Mouse (Mus musculus) stomach, postnatal 0 days (tissue): ENCODE results near the gene Ttll6. TPM values are rescaled to one million over a fixed set of nuclear protein-coding genes. Genes with fewer than 3 reads are reported as not detected.

Experiments
- ATAC-seq: fragments of 200-750 bp; cut with Nextera tagmentation; 2 replicates; pipeline ENCODE4 v1.8.0; 2017; ENCODE audit not compliant: low FRiP score, low TSS enrichment
- DNase-seq: peaks from one replicate; pipeline ENCODE4 v3.0.0-alpha.2; 2016; ENCODE audit warnings: low spot score
- H3K27ac ChIP-seq: fragments of 300-500 bp; sonication (generic); replicated peaks from 2 replicates; pipeline ENCODE4 v1.5.1; 2014; ENCODE audit warnings: mild to moderate bottlenecking, control low read depth
- H3K27me3 ChIP-seq: fragments of 300-500 bp; sonication (generic); 2 replicates; pipeline ENCODE4 v1.6.1; 2014; ENCODE audit warnings: low read length; ENCODE audit not compliant: control insufficient read depth, insufficient read depth
- H3K36me3 ChIP-seq: fragments of 300-500 bp; sonication (generic); 2 replicates; pipeline ENCODE4 v1.6.1; 2014; ENCODE audit warnings: low read length, mixed read lengths; ENCODE audit not compliant: control insufficient read depth, insufficient read depth
- H3K4me1 ChIP-seq: fragments of 300-500 bp; sonication (generic); replicated peaks from 2 replicates; pipeline ENCODE4 v1.6.1; 2014; ENCODE audit warnings: antibody characterized with exemption; ENCODE audit not compliant: control insufficient read depth, insufficient read depth
- H3K4me2 ChIP-seq: fragments of 300-500 bp; sonication (generic); replicated peaks from 2 replicates; pipeline ENCODE4 v1.6.1; 2014; ENCODE audit warnings: low read depth, mild to moderate bottlenecking, control low read depth, moderate library complexity
- H3K4me3 ChIP-seq: fragments of 300-500 bp; sonication (generic); 2 replicates; pipeline ENCODE4 v1.5.1; 2014; ENCODE audit warnings: low read depth, low read length, control low read depth
- H3K9ac ChIP-seq: fragments of 300-500 bp; sonication (generic); 2 replicates; pipeline ENCODE4 v1.6.1; 2014; ENCODE audit warnings: mild to moderate bottlenecking, low read length, control low read depth, mixed read lengths
- H3K9me3 ChIP-seq: fragments of 300-500 bp; sonication (generic); 2 replicates; pipeline ENCODE4 v1.6.1; 2016; ENCODE audit warnings: low read length; ENCODE audit not compliant: control insufficient read depth
- CTCF ChIP-seq: IDR thresholded peaks from 2 replicates; pipeline ENCODE4 v1.5.1; 2016; ENCODE audit warnings: antibody characterized with exemption, low read depth, mild to moderate bottlenecking, moderate library complexity
- EP300 ChIP-seq: optimal IDR thresholded peaks from 2 replicates; pipeline ENCODE3; 2016; ENCODE audit warnings: antibody characterized with exemption
- WGBS: fragments of 180-500 bp; shearing (Covaris S2); extraction: QIAGEN DNeasy Blood & Tissue Kit; methylation state at CpG from one replicate; pipeline ENCODE4 v1.1.7; 2014; 5-methylcytosine and 5-hydroxymethylcytosine counted together
- polyA plus RNA-seq: library from polyadenylated mRNA; unstranded; fragments of >200 nt; fragmentation: Nextera tagmentation; extraction: Ambion mirVana; gene quantifications from 2 replicates; pipeline ENCODE4 v1.2.1, GENCODE M21; 2015

The Ttll6 gene
- polyA plus RNA-seq, 1 experiment from 2014 or later: 0.12 TPM

DNA sequence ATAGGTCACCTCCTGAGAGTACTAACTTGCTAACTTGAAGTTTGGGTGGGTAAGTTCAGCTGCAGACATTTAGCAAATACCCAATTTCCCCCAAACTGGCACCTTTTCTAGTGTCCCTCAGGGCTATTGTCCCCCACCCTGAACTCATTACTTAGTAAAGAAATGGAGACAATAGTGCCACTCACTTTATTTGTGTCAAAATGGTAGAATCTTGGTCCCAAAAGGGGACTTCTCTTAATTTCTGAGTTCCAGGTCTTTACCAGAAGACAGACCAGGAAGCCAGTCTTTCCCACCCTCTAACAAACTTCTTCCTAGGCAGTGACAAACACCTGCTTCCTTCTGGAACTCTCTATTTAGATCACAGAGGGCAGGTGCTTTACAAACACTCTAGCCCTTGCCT lies 68.2 kb downstream of the Ttll6 start:
- DNase-seq (no peak), ATAC-seq (no peak)
- Histone ChIP-seq H3K36me3 (no peaks in the 10 kb centered on the region), H3K27ac (no peak overlapping the region), H3K9me3 (no peaks in the 10 kb centered on the region), H3K4me2 (no peak overlapping the region), H3K27me3 (peaks cover 49% of the 10 kb centered on the region), H3K4me3 (no peak overlapping the region), H3K4me1 (no peaks in the 10 kb centered on the region), H3K9ac (no peak overlapping the region)
- no peak for TF ChIP-seq EP300
- no peak for TF ChIP-seq CTCF

DNA sequence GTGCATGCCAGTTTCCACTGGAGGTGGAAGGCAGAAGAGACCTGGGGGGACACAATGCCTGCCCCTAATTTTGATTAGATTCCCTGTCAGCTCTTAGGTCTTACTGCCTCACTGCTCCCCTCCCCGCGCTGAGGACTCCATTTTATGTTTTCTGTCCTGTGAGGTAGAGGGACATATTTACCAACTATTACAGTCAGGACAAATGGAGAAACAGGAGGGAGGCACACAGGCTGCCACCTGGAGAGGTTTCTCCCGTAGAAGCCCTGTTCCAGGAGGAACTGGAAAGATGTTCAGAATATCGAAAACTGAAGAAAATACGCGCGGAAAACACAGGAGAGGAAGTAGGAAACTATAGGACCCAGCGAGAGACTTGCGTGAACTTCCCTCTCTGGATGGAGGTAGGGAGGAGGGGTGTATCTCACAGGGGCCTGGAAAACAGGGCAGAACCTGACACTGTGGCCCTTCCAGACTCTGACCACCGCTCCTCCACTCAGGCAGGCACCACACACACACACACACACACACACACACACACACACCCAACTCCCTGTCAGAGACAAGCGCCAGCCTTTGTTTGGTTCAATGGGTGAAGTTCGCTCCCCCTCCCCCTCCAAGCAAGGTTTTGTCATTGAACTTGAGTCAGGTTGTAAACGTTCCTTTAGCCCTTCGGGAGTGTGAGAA lies 69.0 kb downstream of the Ttll6 start:
- Histone ChIP-seq H3K27me3 (peaks cover 48% of the 10 kb centered on the region; the same call in 1 of the 2 replicates), H3K4me3 (no peak overlapping the region), H3K27ac (no peak overlapping the region), H3K4me2 (no peak overlapping the region), H3K4me1 (no peaks in the 10 kb centered on the region), H3K9ac (no peak overlapping the region), H3K36me3 (no peaks in the 10 kb centered on the region), H3K9me3 (no peaks in the 10 kb centered on the region)
- TF ChIP-seq EP300 (no peak), CTCF (no peak)
- 1% methylated on average over 14 of the region's 14 CpGs for WGBS
- DNase-seq (no peak), ATAC-seq (no peak)

DNA sequence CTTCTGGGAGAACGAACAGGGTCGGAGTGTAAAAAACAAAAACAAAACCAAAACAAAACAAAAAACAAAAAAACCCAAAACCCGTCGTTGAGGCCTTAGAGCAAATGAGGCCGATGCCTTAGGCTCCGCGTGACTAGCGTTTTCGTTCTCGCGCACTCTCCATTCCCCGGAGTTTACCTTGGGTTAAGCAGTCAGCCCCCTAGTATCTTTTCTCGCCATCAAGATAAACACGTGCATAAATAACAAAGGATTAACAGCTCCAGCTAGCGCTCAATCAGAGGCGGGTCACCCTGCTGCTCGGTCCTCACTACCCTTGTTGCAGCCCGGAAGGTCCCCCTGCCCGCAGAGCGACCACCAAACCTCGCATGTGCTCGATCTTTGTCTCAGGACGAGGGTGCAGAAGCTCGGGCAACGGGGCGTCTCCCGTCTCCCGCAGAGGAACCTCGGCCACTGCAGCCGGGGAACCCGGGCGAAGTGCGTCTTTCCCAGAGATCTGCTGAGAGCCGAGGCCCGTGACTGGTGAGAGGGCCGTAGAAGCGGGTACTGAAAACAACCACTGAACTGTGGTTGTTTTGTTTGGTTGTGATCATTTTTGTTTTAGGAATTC lies 69.7 kb downstream of the Ttll6 start:
- 3% methylated on average over 37 of the region's 37 CpGs for WGBS
- H3K4me2 ChIP-seq: no peak overlapping the region
- no peaks in the 10 kb centered on the region for H3K36me3 ChIP-seq
- H3K4me3 ChIP-seq: no peak overlapping the region
- TF ChIP-seq CTCF (no peak), EP300 (no peak)
- ATAC-seq: no peak
- H3K27ac ChIP-seq: no peak overlapping the region
- H3K9me3 ChIP-seq: no peaks in the 10 kb centered on the region
- H3K27me3 ChIP-seq: peaks cover 48% of the 10 kb centered on the region; the same call in 1 of the 2 replicates
- no peak overlapping the region for H3K9ac ChIP-seq
- H3K4me1 ChIP-seq: no peaks in the 10 kb centered on the region
- DNase-seq: no peak

DNA sequence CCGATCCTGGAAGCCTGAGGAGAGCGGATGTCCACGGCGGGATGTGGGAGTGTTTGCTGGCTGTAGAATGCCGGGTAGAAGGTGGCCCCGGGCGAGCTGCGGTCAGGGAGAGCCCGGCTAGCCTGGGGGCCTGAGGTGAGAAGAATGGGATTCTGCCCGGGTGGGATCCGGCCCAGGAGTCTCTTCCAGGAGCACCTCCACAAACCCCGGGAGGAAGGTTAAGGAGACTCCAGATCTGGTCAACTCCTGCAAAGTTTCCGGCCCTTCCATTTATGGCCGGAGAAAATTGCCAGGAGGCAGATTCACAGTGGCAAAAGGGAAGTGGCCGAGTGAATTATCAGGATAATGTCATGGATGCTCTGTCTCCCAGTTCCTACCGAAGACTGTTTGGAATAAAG lies 70.2 kb downstream of the Ttll6 start:
- Histone ChIP-seq H3K4me2 (no peak overlapping the region), H3K27me3 (peaks cover 50% of the 10 kb centered on the region; the same call in 1 of the 2 replicates), H3K9me3 (no peaks in the 10 kb centered on the region), H3K9ac (no peak overlapping the region), H3K27ac (no peak overlapping the region), H3K4me3 (no peak overlapping the region), H3K36me3 (no peaks in the 10 kb centered on the region), H3K4me1 (no peaks in the 10 kb centered on the region)
- WGBS: 3% methylated on average over 16 of the region's 16 CpGs
- DNase-seq (no peak), ATAC-seq (no peak)
- TF ChIP-seq CTCF: no peak
- no peak for TF ChIP-seq EP300

DNA sequence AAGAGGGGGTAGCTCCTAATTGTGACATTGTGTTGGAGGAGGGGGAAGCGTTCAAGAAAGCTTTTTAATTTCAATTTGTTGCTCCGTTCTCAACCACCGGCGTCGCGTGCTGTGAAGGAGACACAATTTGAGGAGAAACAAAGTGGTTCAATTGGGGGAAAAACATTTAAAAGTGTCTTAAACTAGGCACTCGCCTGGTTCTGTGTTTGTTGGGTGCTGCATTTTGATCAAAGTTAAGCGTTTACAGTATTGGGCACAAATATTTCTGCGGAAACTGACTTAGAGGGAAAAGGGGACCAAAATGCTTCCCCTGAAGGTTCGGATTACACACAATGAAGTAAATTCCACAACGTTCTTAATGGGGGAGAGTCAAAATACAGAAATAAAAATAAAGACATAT lies 70.8 kb downstream of the Ttll6 start:
- no peak overlapping the region for H3K27ac ChIP-seq
- H3K4me3 ChIP-seq: no peak overlapping the region
- no peak for TF ChIP-seq EP300
- no peak for TF ChIP-seq CTCF
- H3K27me3 ChIP-seq: peaks cover 51% of the 10 kb centered on the region; the same call in 1 of the 2 replicates
- no peak overlapping the region for H3K4me2 ChIP-seq
- DNase-seq (no peak), ATAC-seq (no peak)
- no peaks in the 10 kb centered on the region for H3K4me1 ChIP-seq
- 3% methylated on average over 11 of the region's 11 CpGs for WGBS
- H3K9ac ChIP-seq: no peak overlapping the region
- H3K9me3 ChIP-seq: no peaks in the 10 kb centered on the region
- no peaks in the 10 kb centered on the region for H3K36me3 ChIP-seq

- Histone ChIP-seq H3K9ac (no peak overlapping the region), H3K27me3 (peaks cover 40% of the 10 kb centered on the region; the same call in 1 of the 2 replicates), H3K27ac (no peak overlapping the region), H3K4me2 (no peak overlapping the region), H3K36me3 (no peaks in the 10 kb centered on the region), H3K4me3 (no peak overlapping the region), H3K9me3 (no peaks in the 10 kb centered on the region), H3K4me1 (no peaks in the 10 kb centered on the region)
- TF ChIP-seq EP300 (no peak), CTCF (no peak)
- DNase-seq (no peak), ATAC-seq (no peak)
- 4% methylated on average over 15 of the region's 15 CpGs for WGBS
These were observed 72.0 kb downstream of the Ttll6 start for GRCm38 (mm10) chr11:96205426-96206131.

Other genes with a start within 250 kb of the Ttll6 start
- 3.6 and 4.6 TPM in 2 replicates for gene B4galnt2, start 218.9 kb upstream of the Ttll6 start, polyA plus RNA-seq
- 4.3 and 5.2 TPM in 2 replicates for gene Igf2bp1, start 127.8 kb upstream of the Ttll6 start, polyA plus RNA-seq
- gene Gip, start 109.2 kb upstream of the Ttll6 start, polyA plus RNA-seq: 1.8 and 3.2 TPM in 2 replicates
- 76.0 and 83.0 TPM in 2 replicates for gene Snf8, start 98.9 kb upstream of the Ttll6 start, polyA plus RNA-seq
- gene Ube2z, start 68.4 kb upstream of the Ttll6 start, polyA plus RNA-seq: 26.4 and 28.7 TPM in 2 replicates
- 1,003 and 1,182 TPM in 2 replicates for gene Atp5g1, start 58.1 kb upstream of the Ttll6 start, polyA plus RNA-seq
- not detected in 2 replicates for gene Calcoco2, start 21.8 kb upstream of the Ttll6 start, polyA plus RNA-seq
- not detected in 2 replicates for gene Hoxb13, start 60.5 kb downstream of the Ttll6 start, polyA plus RNA-seq
- gene Hoxb9, start 137.7 kb downstream of the Ttll6 start, polyA plus RNA-seq: 0.05 and 0.06 TPM in 2 replicates
- gene Hoxb8, start 148.1 kb downstream of the Ttll6 start, polyA plus RNA-seq: 0.42 and 0.83 TPM in 2 replicates
- 5.5 and 6.0 TPM in 2 replicates for gene Hoxb7, start 152.8 kb downstream of the Ttll6 start, polyA plus RNA-seq
- 6.9 and 7.9 TPM in 2 replicates for gene Hoxb6, start 158.7 kb downstream of the Ttll6 start, polyA plus RNA-seq
- gene Hoxb5, start 169.6 kb downstream of the Ttll6 start, polyA plus RNA-seq: 7.5 and 8.2 TPM in 2 replicates
- 1.2 and 1.6 TPM in 2 replicates for gene Hoxb4, start 184.5 kb downstream of the Ttll6 start, polyA plus RNA-seq
- 0.94 and 0.97 TPM in 2 replicates for gene Hoxb3, start 189.5 kb downstream of the Ttll6 start, polyA plus RNA-seq
- gene Hoxb2, start 216.7 kb downstream of the Ttll6 start, polyA plus RNA-seq: 12.2 and 13.4 TPM in 2 replicates
- gene Hoxb1, start 232.0 kb downstream of the Ttll6 start, polyA plus RNA-seq: 0.06 TPM in 1 of 2 replicates, not detected in the other